Mouse (Mus musculus) heart, postnatal 10 days (tissue): Measurements from ENCODE around the gene Srrd. TPM values are rescaled to one million over a fixed set of nuclear protein-coding genes. Genes with fewer than 3 reads are reported as not detected.

Source experiments
- DNase-seq, 2 experiments: peaks; one replicate each; pipeline ENCODE4 v3.0.0; 2021
- intact Hi-C: fragments of 180-260 bp; cut with DNase I; formaldehyde crosslinking; loops from one replicate; pipeline ENCODE4 v1.15.1; 2025
- total RNA-seq, 2 experiments: library from RNA; stranded (reverse); gene quantifications; 2 replicates each; pipeline ENCODE4 v1.2.3; 2021

Gene Srrd
- 10 to 100 TPM; 10.2 to 12.5 TPM for total RNA-seq

DNA sequence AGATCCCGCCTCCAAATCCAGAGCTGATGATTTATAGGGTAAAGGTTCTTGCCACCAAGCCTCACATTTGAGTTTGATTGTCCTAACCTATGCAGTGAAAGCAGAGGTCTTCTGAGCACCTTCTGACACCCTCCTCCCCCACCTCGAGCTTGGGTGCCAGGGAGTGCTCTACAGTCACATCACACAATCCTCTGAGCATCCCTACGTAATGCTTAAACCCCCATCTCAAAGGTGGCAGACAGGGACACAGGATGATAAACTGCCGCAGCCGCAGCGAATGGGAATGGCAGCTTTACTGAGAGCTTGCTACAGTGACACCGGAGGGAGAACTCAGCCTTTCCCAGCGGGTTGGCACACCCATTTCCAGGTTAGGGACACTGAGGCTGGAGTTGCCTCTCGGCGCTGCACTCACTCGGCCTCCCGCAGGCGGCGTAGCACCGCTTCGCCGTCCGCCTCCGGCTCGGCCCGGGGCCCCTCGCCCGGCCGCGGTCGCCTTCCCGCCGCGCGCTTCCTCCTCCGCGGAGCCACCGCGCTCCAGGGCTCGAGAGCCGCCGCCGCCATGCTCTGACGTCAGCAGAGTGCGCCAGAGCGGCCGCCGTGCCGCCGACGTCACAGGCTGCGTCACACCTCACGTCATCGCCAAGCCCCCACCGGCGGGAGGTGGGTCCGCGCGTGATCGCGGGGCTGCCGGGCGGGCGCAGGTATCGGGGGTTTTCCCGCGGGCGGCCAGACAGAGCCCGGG, at the start of gene Srrd, which contains the start of gene Hps4:
Gene Srrd, minus strand, starts transcription at position 578 of the 742 bp plus-strand sequence.
Gene Hps4, plus strand, starts transcription at position 621 of the 742 bp plus-strand sequence.
- DNase-seq, result peak; percentile 89
- intact Hi-C loops, result loop anchor here (1.0 to 5.0 kb wide), 2 partner anchors 16 to 85 kb away; partner anchors contain the start of gene Tfip11

DNA sequence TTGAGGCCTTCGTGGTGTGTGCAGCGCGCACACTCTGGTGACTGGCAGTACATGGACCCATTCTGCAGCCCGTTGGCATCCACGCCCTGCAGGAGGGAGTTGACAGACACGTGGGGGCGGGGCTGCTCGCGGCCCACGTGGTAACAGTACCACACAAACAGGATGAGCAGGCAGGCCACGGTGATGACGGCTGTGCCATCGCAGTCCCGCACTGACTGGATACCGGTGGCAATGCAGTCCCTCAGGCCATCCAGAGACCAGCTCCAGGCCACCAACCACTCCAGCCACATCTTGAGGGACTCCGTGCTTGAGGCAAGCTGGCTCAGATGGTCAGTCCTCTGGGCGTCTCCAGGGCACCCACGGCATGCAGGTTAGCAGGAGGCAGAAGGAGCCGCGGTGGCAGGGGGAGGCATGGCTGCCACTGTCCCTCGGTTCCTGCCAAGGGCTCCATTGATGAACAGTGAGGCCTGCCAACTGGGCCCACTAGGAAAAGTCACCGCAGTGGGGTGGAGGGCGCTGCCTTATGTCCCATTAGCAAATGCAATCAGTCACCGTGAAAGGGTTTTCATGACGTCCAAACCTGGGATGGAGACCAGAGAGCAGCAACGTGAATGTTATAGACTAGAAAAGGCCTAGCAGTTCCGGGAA, 49.0 kb upstream of the Srrd start:
- intact Hi-C loops, result no loop called here
- DNase-seq, result no peak

DNA sequence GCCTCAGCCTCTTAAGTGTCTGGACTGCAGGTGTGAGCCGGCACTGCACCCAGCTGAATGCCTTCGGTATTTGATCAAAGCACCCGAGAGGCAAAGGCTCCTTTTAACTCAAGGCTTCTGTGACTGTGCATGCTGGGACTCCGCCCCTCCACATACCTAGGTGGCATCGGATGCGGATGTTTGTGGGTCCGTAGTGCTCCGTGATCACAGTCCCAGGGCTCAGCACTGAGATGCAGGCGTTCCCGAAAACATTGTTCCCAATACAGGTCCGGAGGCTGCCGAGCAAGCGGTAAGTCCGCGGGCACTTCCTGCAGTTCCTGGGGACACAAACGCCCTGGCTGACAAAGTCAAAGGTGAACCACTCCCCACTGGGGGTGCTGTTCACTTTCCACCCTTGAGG, 48.2 kb upstream of the Srrd start:
- intact Hi-C loops, result no loop called here
- no peak for DNase-seq

DNA sequence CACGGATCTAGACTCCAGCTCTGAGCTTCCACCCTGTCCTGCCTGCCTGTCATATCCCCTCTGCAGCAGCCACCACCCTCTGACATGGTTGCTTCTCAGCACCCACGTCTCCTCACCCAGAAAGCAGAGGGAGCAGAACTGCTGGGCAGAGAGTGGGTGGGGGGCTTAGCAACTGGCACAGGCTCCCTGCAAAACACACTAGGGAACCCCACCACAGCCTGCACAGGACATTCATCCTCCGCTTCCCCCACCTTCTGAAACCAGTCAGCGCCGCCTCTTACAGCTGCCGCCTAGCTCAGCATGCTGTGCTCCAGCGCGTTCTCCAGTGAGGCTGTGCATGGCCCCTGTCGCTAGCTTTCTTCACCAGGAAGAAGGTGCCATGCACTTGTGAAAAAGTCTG, 46.5 kb upstream of the Srrd start:
- no peak for DNase-seq
- intact Hi-C loops, result no loop called here

DNA sequence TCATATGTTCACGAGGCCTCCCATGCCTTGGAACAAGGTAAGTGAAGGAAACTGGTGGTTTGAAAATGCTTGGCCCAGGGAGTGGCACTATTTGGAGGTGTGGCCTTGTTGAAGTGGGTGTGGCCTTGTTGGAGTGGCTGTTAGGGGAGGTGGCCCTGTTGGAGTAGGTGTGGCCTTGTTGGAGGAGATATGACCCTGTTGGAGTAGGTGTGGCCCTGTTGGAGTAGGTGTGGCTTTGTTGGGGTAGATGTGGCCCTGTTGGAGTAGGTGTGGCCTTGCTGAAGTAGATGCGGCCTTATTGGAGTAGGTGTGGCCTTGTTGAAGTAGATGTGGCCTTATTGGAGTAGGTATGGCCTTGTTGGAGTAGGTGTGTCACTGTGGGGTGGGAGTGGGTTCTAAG, 43.1 kb upstream of the Srrd start:
- intact Hi-C loops, result no loop called here
- no peak for DNase-seq

DNA sequence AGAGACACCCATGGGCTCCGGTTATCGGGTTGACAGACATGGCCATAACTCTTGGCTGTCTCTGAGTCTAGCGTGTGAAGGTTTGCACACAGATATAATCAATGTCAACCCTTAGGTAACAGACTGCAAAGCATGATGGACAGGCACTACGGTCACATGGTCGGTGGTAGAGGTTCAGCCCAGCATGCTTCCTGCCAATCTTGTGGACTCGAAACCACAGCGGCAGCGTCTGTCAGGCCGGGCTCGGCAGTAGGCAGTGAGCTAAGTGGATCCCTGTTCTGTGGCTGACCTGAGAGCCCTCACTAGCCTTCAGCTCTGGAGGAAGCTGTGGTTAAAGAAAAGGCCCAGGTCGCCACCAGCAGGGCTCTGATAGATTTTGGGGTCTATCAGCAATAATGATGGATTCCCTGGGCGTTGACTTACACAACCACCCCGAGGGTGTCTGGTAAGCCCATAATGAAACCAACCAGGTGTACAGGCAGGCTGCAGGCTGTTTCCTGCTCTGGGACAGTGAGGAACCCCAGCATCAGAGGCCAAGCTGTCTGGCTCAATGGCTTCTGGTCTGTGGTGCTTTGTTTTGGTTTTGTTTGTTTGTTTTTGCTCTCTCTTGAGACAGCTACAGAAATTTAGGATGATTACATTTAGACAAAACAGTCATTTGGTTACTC, 42.1 kb upstream of the Srrd start:
- intact Hi-C loops, result no loop called here
- DNase-seq, result no peak

DNA sequence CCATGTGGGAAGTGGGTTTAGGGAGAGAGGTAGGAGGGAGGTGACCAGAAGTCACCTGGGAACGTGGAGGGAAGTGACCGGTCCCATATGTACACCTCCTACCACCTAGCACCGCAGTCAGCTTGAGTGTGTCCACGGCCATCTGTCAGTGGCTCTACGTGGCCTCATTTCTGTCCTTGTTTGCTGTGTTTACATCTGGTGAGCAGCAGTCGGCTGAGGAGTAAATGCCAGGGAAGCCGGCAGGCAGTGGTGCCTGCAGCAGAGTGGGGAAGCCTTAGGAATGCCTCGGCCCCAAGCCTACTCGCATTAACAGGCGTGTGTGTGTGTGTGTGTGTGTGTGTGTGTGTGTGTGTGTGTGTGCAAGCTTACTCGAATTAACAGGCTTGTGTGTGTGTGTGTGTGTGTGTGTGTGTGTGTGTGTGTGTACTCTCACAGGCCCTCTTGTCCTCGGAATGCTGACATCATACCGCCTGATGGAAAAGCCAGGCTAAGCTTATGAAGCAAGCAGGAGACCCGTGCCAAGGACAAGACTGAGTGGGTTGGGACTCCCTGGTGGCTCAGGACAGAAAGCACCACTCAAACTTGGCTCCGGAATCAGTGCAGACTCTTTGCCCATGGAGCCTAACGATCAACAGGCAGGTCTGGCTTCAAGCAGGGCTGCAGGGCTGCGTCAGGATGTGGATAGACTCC, 39.9 kb upstream of the Srrd start:
- peak; percentile 45 to 56 for DNase-seq
- intact Hi-C loops, result no loop called here

DNA sequence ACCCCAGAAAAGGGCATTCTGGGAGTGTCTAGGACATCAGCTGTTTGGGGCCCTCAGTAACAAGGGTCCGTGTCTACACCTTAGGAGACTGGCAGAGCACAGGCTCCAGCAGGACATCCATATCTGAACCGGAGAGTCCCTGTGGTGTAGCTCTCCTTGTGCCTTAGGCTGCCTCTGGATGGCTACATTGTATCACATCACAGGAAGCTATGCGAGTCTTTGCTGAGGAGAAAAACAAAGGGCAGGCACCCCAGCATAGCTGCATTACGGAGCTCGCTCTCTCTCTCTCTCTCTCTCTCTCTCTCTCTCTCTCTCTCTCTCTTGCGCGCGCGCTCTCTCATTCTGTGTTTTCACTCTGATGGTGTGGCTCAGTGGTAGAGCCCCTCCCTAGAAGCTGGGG, 39.2 kb upstream of the Srrd start:
- intact Hi-C loops, result no loop called here
- DNase-seq, result no peak

DNA sequence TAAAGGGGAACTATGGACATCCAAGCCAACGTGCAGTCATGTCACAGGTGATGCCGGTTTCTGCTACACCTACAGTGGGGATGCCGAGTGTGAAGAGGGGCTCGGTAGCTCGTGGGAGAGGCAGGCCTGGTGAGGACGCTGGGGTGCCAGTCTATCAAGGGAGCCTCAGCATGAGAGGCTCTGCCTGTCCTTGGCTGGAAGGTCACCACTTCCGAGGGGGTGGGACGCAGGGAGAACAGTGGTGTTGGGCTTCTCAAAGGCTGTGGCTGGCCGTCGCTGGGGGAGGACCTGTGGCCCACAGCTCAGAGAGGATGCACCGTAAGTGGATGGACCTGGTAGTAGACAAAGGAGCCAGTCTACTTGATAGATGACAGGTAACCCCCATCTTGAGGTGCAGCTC, 38.3 kb upstream of the Srrd start:
- intact Hi-C loops, result no loop called here

DNA sequence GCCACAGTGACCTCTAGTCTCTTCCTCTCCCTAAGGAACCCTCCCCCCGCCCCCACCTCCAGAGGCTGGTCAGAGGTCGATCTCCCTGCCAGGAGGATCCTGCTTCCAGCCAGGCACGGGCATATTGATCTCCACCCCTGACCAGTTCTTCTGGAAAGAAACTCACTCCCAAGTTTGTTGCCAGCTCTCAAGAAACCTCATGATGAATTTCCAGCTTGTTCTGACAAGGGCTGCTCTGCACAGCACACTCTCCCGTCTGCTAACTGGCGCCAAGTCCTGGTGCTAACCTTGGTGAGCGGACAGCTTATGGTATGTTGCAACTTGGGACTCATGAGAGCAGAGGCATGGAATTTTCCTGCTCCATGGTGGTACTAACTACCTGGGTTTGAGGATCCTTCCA, 35.9 kb upstream of the Srrd start:
- DNase-seq, result no peak
- intact Hi-C loops, result no loop called here

More for the DNA sequence above, 38.3 kb upstream of the Srrd start:
- DNase-seq, result no peak

DNA sequence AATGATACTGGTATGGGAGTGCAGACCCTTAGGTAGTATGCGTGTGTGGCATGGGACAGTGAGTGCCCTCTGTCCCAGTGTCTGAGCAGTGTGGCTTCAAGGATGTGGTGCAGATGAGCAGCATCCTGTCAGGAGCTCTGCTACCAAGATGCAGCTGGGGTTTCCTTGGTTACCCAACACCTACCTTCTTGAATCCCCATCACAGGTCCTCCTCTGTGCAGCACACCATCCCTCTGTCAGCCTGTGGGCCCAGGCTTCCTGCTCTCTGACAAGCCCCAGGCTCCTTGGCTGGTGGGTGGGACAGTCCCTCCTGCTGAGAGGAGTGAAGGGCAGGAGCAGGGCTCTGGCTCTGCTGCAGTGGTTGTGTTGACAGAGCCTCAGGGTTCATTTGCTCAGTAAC, 34.5 kb upstream of the Srrd start:
- DNase-seq, result no peak
- intact Hi-C loops, result no loop called here

DNA sequence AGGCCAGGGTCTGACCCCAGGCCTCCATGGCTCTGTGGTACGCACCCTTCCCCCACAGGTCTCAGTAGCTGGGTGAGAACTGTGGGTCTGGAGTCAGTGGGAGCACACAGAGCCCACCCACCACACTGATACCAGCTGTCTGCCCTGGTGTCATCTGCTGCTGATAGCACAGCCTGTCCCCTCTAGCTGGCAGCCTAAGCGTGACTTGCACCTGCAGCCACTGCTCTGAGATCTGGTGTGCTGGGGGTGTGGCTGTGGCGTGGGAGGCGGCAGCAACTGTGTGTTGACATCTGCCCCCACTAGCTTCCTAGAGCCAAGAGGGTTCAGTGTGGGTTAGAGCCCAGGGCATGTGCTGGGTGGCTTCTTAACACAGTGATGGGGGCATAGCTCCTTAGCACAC, 33.3 kb upstream of the Srrd start:
- no peak for DNase-seq
- intact Hi-C loops, result no loop called here

DNA sequence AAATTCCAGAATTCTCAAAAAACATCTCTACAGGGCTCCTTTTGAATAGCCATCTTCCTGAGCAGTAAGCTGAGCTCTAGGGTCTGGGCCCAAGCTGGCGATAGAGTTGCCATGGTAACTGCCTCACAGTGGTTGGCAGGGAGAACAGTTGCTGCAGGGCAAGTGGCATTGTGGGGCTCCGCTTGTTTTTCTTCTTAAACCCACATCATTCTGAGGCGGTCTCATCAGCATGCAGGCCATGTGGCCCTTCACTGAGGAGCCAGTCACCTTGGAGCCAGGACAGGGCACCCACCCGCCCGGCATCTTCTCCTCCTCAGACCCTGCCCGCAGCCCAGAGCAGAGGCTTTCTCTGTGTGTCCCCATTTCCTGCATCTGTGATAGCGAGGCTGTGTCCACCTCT, 29.1 kb upstream of the Srrd start:
- no peak for DNase-seq
- intact Hi-C loops, result no loop called here

DNA sequence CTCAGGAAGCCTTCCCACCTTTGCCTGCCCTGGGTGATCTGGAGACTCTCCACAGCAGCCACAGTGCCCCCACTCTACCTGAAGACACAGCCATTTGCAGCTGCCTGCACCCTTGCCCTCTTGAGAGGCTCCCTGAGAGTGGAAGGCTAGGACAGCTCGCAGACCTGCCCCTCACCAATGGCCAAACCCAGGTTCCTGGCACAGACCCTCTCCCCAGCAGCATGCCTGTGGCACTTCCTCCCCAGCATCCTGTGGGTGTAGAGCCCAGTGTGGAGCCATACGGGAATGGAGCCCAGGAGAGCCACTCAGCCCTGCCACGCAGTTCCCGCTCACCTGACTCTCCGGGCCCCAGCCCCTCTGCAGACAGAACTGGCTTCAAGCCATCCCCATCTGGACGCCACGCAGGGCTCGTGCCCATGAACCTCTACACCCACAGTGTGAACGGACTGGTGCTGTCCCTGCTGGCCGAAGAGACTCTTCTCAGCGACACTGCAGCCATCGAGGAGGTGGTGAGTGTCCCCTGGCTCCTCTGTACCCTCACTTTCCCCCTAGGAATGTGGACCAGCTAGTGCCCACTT, 27.5 kb upstream of the Srrd start:
- DNase-seq, result no peak
- intact Hi-C loops, result no loop called here

DNA sequence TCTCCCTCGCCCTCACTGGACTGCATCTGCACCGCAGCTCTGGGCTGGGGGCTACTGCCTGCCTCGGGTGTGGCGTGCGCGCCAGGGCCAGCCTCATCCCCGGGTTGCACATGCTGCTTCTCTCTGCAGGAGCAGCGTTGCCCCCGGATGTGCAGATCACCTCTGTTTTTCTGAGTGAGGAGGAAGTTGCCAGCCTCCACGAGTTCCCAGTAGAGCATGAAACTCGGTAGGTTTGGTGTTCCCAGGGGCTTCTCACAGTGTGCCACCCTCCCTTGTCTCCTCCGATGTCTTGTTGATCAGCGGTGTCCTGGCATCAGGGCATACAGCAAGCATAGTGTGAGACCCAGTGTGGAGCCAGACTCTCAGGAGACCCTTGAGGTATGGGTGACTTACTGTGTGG, 26.5 kb upstream of the Srrd start:
- intact Hi-C loops, result no loop called here
- no peak for DNase-seq

DNA sequence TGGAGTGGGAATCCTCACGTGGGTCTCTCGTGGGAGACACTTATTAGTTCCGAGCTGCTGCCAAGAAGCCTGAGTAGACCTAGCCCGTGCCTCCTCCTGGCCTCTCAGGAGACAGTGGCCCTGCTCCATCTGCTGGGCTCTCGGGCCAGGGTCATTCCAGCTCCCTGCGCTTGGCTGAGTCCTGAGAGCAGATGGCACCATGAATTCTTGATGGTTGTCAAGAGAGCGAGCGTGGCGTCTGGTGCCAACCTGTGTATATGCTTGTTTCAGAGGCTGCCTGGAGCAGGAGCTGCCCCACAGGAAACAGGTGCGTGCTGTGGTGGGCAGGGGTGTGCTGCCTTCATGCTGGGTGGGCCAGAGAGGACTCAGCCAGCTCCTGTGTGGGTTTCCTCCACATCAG, 25.8 kb upstream of the Srrd start:
- intact Hi-C loops, result no loop called here
- no peak for DNase-seq

DNA sequence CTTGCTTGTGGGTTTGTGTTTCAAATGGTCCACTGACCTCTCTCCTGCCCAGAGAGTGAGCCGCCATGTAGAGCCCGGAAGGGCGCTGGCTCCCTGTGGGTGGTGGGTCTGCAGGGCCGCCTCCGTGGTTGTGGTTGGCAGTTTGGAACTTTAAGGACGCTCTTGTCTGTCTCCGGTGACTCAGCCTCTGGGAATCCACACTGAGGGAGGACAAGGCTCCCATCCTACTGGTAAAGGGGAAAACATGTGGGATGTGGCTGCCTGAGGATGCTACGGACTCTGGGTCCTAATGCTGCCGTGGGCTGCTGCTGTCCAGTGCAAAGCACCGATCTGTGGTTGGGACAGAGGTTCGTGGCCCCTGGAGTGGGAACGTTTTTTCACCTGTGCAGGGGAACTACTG, 25.1 kb upstream of the Srrd start:
- intact Hi-C loops, result no loop called here

DNA sequence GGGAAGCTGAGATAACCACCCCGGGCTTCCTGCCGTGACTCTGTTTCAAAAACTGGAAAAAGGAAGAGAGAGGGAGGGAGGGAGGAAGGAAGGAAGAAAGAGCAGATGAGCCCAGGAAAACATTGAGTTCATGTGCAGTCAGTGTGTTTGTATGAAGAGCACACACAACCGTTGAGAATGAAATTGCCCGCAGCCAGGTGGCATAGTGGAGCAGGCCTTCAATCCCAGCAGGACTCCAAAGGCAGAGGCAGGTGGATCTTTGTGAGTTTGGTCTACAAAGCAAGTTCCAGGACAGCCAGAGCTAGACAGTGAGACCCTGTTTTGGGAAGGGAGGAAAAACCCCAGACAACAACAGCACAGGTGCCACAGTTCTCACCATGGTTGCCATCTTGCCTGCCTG, 24.5 kb upstream of the Srrd start:
- intact Hi-C loops, result no loop called here
- no peak for DNase-seq

More for the DNA sequence above, 25.1 kb upstream of the Srrd start:
- no peak for DNase-seq

DNA sequence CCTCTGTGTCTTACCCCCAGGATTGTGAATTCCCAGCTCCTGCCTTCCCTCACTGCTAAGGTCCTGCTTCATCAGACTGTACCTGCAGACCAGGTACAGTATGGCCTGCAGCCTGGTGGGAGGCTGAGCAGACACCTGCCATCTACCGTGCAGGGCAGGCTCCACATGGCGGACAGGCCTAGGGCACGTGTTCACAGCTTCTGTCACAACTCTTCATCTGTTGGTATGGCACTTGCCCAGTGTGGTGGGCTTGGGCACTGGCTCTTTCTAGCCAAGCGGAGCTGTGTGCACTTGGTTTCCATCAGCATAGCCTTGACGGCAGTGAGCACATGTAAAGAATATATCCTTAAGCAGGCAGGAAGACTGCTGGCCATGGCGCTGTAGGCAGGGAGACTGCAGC, 24.0 kb upstream of the Srrd start:
- intact Hi-C loops, result no loop called here
- no peak for DNase-seq

DNA sequence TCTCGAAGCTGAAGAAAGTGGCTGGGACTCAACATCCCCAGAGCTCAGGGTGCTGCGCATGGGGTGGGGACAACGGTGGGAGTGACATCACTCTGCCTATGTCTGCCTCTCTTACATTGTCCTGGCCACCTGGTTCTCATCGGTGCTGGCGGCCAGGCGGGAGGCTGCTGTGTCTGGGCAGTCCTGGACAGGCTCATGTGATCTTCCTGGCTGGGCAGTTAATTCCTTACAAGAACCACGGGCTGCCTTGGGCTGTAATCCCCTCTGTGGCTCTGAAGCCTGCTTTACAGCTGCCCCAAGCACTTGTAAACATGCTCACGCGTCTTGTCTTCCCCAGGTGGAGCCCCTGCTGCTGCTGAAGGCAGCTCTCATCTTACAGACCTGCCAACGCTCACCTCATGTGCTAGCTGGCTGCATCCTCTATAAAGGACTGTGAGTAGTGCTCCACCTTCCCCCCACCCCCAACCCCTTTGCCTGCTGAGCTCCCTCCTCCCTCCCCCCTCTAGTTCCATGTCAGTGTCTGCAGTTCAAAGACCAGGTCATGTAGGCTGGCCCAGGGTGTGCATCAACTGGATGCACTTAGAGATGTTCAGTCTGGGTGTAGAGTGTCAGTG, 21.5 kb upstream of the Srrd start:
- intact Hi-C loops, result no loop called here
- DNase-seq, result no peak

DNA sequence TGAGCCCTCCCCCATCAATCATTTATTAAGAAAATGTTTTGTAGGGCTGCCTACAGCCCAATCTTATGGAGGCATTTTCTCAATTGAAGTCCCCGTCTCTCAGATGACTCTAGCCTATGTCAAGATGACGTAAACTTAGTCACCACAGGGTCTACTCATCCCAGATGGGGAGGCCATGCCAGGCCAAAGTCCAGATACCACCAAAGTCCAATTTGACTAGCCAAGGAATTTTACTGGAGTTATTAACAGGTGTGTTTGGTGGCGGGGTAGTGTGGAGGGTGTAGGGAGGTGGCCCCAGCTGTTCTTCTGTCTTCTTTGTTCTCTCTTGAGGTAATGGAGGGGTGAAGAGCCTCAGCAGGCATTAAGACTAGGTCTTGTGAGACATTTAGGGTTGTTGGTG, 17.2 kb upstream of the Srrd start:
- intact Hi-C loops, result no loop called here
- no peak for DNase-seq
